ENCODE assay signal across 12 mouse cellular contexts in genomic region chr2:164452000-164452676, GRCm38 (mm10). TPM values are rescaled to one million over a fixed set of nuclear protein-coding genes. Genes with fewer than 3 reads are reported as not detected.
DNase-seq lines count a peak whose midpoint lies in the region; ATAC-seq and TF ChIP-seq lines count a peak whose summit lies in the region.
"Had no signal": no experiment of that assay in that cellular context is flagged by ENCODE, and none has a peak within 500 bp of the region (broad histone marks: within the 10 kb centered on the region; RNA-seq: fewer than 3 reads in every experiment).

No protein-coding gene starts in this region.

- WGBS in lung, embryonic 14.5 days, result 32% methylated on average over 13 of the region's 13 CpGs
- WGBS in lung, adult 2 months, result 31% methylated on average over 13 of the region's 13 CpGs
- 27% methylated on average over 13 of the region's 13 CpGs for WGBS in heart, adult 2 months
- 43% methylated on average over 13 of the region's 13 CpGs for WGBS in limb, embryonic 10.5 days

- H3K79me2 ChIP-seq in heart, adult 2 months (replicated peaks; ENCODE audit: control insufficient read depth, insufficient read depth, low read length), result no peaks in the 10 kb centered on the region

- TF ChIP-seq EP300 in heart, adult 2 months (IDR thresholded peaks at IDR 0.05; ENCODE audit: insufficient read depth, low read depth, low read length), result peak; percentile 95

- H3K9me3 ChIP-seq in lung, embryonic 14.5 days (ENCODE audit: low read depth, low read length), result no peaks in the 10 kb centered on the region
- H3K9me3 ChIP-seq in limb, embryonic 10.5 days (replicated peaks), result no peaks in the 10 kb centered on the region

- H3K36me3 ChIP-seq in lung, embryonic 14.5 days (ENCODE audit: insufficient read depth), result no peaks in the 10 kb centered on the region
- H3K36me3 ChIP-seq in heart, adult 2 months (ENCODE audit: control insufficient read depth, insufficient read depth, low read length), result no peaks in the 10 kb centered on the region
- no peaks in the 10 kb centered on the region for H3K36me3 ChIP-seq in limb, embryonic 10.5 days

- peak; percentile 55; the same call in 1 of the 2 replicates for ATAC-seq in lung, embryonic 14.5 days (ENCODE audit: insufficient read depth)

- no peak overlapping the region for H3K4me3 ChIP-seq in lung, embryonic 14.5 days (ENCODE audit: low read depth, low read length)
- H3K4me3 ChIP-seq in lung, adult 2 months (replicated peaks; ENCODE audit: extremely low read depth, low read depth, low read length), result no peak overlapping the region
- H3K4me3 ChIP-seq in heart, adult 2 months, result no peak overlapping the region
- H3K4me3 ChIP-seq in limb, embryonic 10.5 days, result no peak overlapping the region; the same call in 1 of the 2 replicates

- no peak for TF ChIP-seq POLR2A in lung, adult 2 months (IDR thresholded peaks at IDR 0.05; ENCODE audit: borderline replicate concordance, extremely low read depth, low read depth, low read length)
- TF ChIP-seq POLR2A in heart, adult 2 months (IDR thresholded peaks at IDR 0.05; ENCODE audit: insufficient read depth, low read depth, low read length), result no peak

- H3K27ac ChIP-seq in lung, embryonic 14.5 days (ENCODE audit: low read depth), result no peak overlapping the region
- H3K27ac ChIP-seq in heart, adult 2 months, result no peak overlapping the region
- peak overlapping the region; percentile 59 for H3K27ac ChIP-seq in limb, embryonic 10.5 days
- H3K27ac ChIP-seq: hindbrain, embryonic 14.5 days had no signal

- peak; percentile 78 for DNase-seq in lung, embryonic 14.5 days
- no peak for DNase-seq in lung, adult 2 months
- peak; percentile 75 to 77 for DNase-seq in heart, adult 2 months
- DNase-seq in limb, embryonic 10.5 days (ENCODE audit: low spot score), result peak; percentile 76
- DNase-seq in cerebellum, postnatal 25 days, result no peak
- no peak for DNase-seq in adrenal gland, postnatal 4 days (ENCODE audit: low spot score in 2 of 2)
- DNase-seq in testis, postnatal 14 days (ENCODE audit: low spot score), result no peak
- no peak for DNase-seq in right cerebral cortex, adult 18-20 months
- DNase-seq: thymus, adult 2 months had no signal

- intact Hi-C loops in heart, adult 2 months (cut with DNase I), result no loop called here

- peaks cover 34% of the 10 kb centered on the region for H3K4me1 ChIP-seq in lung, embryonic 14.5 days (ENCODE audit: insufficient read depth)
- H3K4me1 ChIP-seq in lung, adult 2 months (ENCODE audit: control insufficient read depth, insufficient read depth, low read length), result peaks cover 21% of the 10 kb centered on the region
- H3K4me1 ChIP-seq in heart, adult 2 months (ENCODE audit: control insufficient read depth, insufficient read depth, low read length), result peaks cover 16% of the 10 kb centered on the region
- H3K4me1 ChIP-seq in limb, embryonic 10.5 days, result peaks cover 29% of the 10 kb centered on the region

- no peak overlapping the region for H3K4me2 ChIP-seq in lung, embryonic 14.5 days
- H3K4me2 ChIP-seq: hindbrain, embryonic 14.5 days had no signal

- no peak overlapping the region for H3K9ac ChIP-seq in lung, embryonic 14.5 days
- H3K9ac ChIP-seq in heart, adult 2 months (ENCODE audit: low read depth, low read length), result no peak overlapping the region
- H3K9ac ChIP-seq: hindbrain, embryonic 14.5 days had no signal

- H3K27me3 ChIP-seq in lung, embryonic 14.5 days (ENCODE audit: insufficient read depth, low read length), result no peaks in the 10 kb centered on the region
- no peaks in the 10 kb centered on the region for H3K27me3 ChIP-seq in heart, adult 2 months (ENCODE audit: control insufficient read depth, insufficient read depth, low read length)
- H3K27me3 ChIP-seq in limb, embryonic 10.5 days (ENCODE audit: low read depth, poor library complexity, severe bottlenecking), result no peaks in the 10 kb centered on the region

- TF ChIP-seq CTCF in lung, embryonic 14.5 days (IDR thresholded peaks at IDR 0.05; ENCODE audit: low read depth), result 0 out of 2 replicates have a peak, but pooled peaks have one; percentile 9
- TF ChIP-seq CTCF in lung, adult 2 months (IDR thresholded peaks at IDR 0.05; ENCODE audit: insufficient read depth, low read length), result no peak
- TF ChIP-seq CTCF in heart, adult 2 months (IDR thresholded peaks at IDR 0.05), result no peak

RNA-seq across cellular contexts. Expression of gene Sys1, which starts 4.6 kb away (rescaled TPM):
- polyA plus RNA-seq in lung, embryonic 14.5 days (2014; fragmentation: Nextera tagmentation; extraction: Ambion mirVana), result 65.6 and 68.7 TPM in 2 replicates
- polyA plus RNA-seq in lung, adult 2 months (2012; rRNA removed), result 89.8 and 133 TPM in 2 replicates
- 10 to 100 TPM; 21.1 to 26.4 TPM for total RNA-seq in heart, adult 2 months (2021)
- polyA plus RNA-seq in heart, adult 2 months (2012; rRNA removed), result 52.0 and 55.0 TPM in 2 replicates
- 54.4 and 54.5 TPM in 2 replicates for polyA plus RNA-seq in limb, embryonic 10.5 days (2016; fragmentation: Nextera tagmentation; extraction: Ambion mirVana)
- 10 to 100 TPM; 34.7 to 35.0 TPM for total RNA-seq in adrenal gland, postnatal 4 days (2021)

RNA-seq across cellular contexts. Expression of gene Sdc4, which starts 8.5 kb away (rescaled TPM):
- 101 and 103 TPM in 2 replicates for polyA plus RNA-seq in lung, embryonic 14.5 days (2014; fragmentation: Nextera tagmentation; extraction: Ambion mirVana)
- polyA plus RNA-seq in lung, adult 2 months (2012; rRNA removed), result 75.1 and 91.1 TPM in 2 replicates
- 10 to 100 TPM; 20.2 to 26.0 TPM for total RNA-seq in heart, adult 2 months (2021)
- polyA plus RNA-seq in heart, adult 2 months (2012; rRNA removed), result 14.7 and 15.5 TPM in 2 replicates
- polyA plus RNA-seq in limb, embryonic 10.5 days (2016; fragmentation: Nextera tagmentation; extraction: Ambion mirVana), result 22.1 and 24.2 TPM in 2 replicates
- total RNA-seq in adrenal gland, postnatal 4 days (2021), result 10 to 100 TPM; 75.2 to 93.9 TPM

RNA-seq across cellular contexts. Expression of gene Gm20458, which starts 8.6 kb away (rescaled TPM):
- polyA plus RNA-seq in lung, embryonic 14.5 days (2014; fragmentation: Nextera tagmentation; extraction: Ambion mirVana), result 14.4 and 14.9 TPM in 2 replicates
- polyA plus RNA-seq in lung, adult 2 months (2012; rRNA removed), result 47.7 and 52.2 TPM in 2 replicates
- 1 to 10 TPM; 8.0 to 9.2 TPM for total RNA-seq in heart, adult 2 months (2021)
- 7.8 and 17.2 TPM in 2 replicates for polyA plus RNA-seq in heart, adult 2 months (2012; rRNA removed)
- polyA plus RNA-seq in limb, embryonic 10.5 days (2016; fragmentation: Nextera tagmentation; extraction: Ambion mirVana), result 2.2 and 3.2 TPM in 2 replicates
- total RNA-seq in adrenal gland, postnatal 4 days (2021), result 1 to 10 TPM in 1 of 2 experiments, under 1 TPM in 1; 0.48 to 3.0 TPM

RNA-seq across cellular contexts. Expression of gene Trp53tg5, which starts 21.4 kb away (rescaled TPM):
- polyA plus RNA-seq in lung, embryonic 14.5 days (2014; fragmentation: Nextera tagmentation; extraction: Ambion mirVana), result not detected in 2 replicates
- polyA plus RNA-seq in lung, adult 2 months (2012; rRNA removed), result not detected in 2 replicates
- total RNA-seq in heart, adult 2 months (2021), result not detected
- polyA plus RNA-seq in heart, adult 2 months (2012; rRNA removed), result not detected in 2 replicates
- not detected in 2 replicates for polyA plus RNA-seq in limb, embryonic 10.5 days (2016; fragmentation: Nextera tagmentation; extraction: Ambion mirVana)
- total RNA-seq in adrenal gland, postnatal 4 days (2021), result not detected
- total RNA-seq: layer of hippocampus, adult 18-20 months had no signal
- polyA plus RNA-seq: liver, embryonic 16.5 days; thymus, adult 2 months had no signal

RNA-seq across cellular contexts. Expression of gene Dbndd2, which starts 33.8 kb away (rescaled TPM):
- polyA plus RNA-seq in lung, embryonic 14.5 days (2014; fragmentation: Nextera tagmentation; extraction: Ambion mirVana), result 4.4 and 5.3 TPM in 2 replicates
- 52.6 and 72.9 TPM in 2 replicates for polyA plus RNA-seq in lung, adult 2 months (2012; rRNA removed)
- total RNA-seq in heart, adult 2 months (2021), result 10 to 100 TPM in 1 of 2 experiments, 1 to 10 TPM in 1; 8.0 to 10.3 TPM
- polyA plus RNA-seq in heart, adult 2 months (2012; rRNA removed), result 17.9 and 31.9 TPM in 2 replicates
- polyA plus RNA-seq in limb, embryonic 10.5 days (2016; fragmentation: Nextera tagmentation; extraction: Ambion mirVana), result 0.70 and 2.1 TPM in 2 replicates
- 10 to 100 TPM; 10.9 to 17.1 TPM for total RNA-seq in adrenal gland, postnatal 4 days (2021)

Comparison
In these comparisons a context has a peak if more than half of its experiments do, and no peak if none do; other contexts are left out.
1. DNase-seq: peak in lung, embryonic 14.5 days (single experiment), heart, adult 2 months (2 of 2) and limb, embryonic 10.5 days (single experiment); none in lung, adult 2 months (single experiment), cerebellum, postnatal 25 days (0 of 2), adrenal gland, postnatal 4 days (0 of 2), testis, postnatal 14 days (single experiment) and right cerebral cortex, adult 18-20 months (single experiment).